Mouse (Mus musculus) heart, embryonic 10.5 days (tissue): ENCODE data around the gene Fgfr2. TPM values are rescaled to one million over a fixed set of nuclear protein-coding genes. Genes with fewer than 3 reads are reported as not detected.

Experiments used
- DNase-seq: peaks from one replicate; pipeline ENCODE4 v3.0.0-alpha.2; 2017; ENCODE audit warnings: low spot score
- H3K27ac ChIP-seq: fragments of 300-500 bp; sonication (generic); 2 replicates; pipeline ENCODE4 v1.5.1; 2016; ENCODE audit warnings: mild to moderate bottlenecking
- H3K27me3 ChIP-seq: fragments of 300-500 bp; sonication (generic); 2 replicates; pipeline ENCODE4 v1.6.1; 2016; ENCODE audit warnings: mild to moderate bottlenecking; ENCODE audit not compliant: poor library complexity, insufficient read depth, severe bottlenecking
- H3K36me3 ChIP-seq: fragments of 300-500 bp; sonication (generic); 2 replicates; pipeline ENCODE4 v1.6.1; 2016; ENCODE audit warnings: mild to moderate bottlenecking, moderate library complexity
- H3K4me1 ChIP-seq: fragments of 300-500 bp; sonication (generic); 2 replicates; pipeline ENCODE4 v1.6.1; 2016; ENCODE audit warnings: mild to moderate bottlenecking
- H3K4me3 ChIP-seq: fragments of 300-500 bp; sonication (generic); 2 replicates; pipeline ENCODE4 v1.5.1; 2016; ENCODE audit warnings: mild to moderate bottlenecking, moderate library complexity
- H3K9me3 ChIP-seq: fragments of 300-500 bp; sonication (generic); 2 replicates; pipeline ENCODE4 v1.6.1; 2016; ENCODE audit warnings: mild to moderate bottlenecking, moderate library complexity
- WGBS: fragments of 180-500 bp; shearing (Covaris S2); methylation state at CpG from one replicate; pipeline ENCODE4 v1.1.7; 2016; 5-methylcytosine and 5-hydroxymethylcytosine counted together
- polyA plus RNA-seq: library from polyadenylated mRNA; unstranded; fragments of >200 nt; fragmentation: Nextera tagmentation; extraction: Ambion mirVana; gene quantifications from 2 replicates; pipeline ENCODE4 v1.2.1, GENCODE M21; 2016

Fgfr2 gene
- polyA plus RNA-seq, 1 experiment from 2014 or later = 46.6 TPM

DNA sequence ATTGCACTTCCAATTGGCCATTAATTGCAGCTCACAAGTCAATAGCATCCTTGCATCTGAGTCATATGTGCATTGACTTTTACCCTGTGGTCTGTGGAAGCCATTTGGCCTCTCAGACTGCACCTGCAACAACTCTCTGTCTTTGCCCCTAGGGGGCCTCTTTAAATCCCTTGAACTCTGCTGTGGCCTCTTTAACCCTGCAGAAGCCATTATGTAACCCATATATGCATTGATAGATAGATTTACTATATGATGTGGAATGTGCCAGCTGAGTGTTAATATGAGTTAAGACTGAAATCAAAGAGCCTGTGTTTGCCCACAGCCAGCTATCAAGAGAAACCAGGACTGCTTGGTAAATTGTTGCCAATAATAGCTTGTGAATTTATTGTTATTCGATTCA is 924.3 kb downstream of the Fgfr2 start:
- Histone ChIP-seq H3K4me1 (peaks cover 2% of the 10 kb centered on the region; the same call in 1 of the 2 replicates), H3K9me3 (no peaks in the 10 kb centered on the region), H3K27me3 (peaks cover 10% of the 10 kb centered on the region; the same call in 1 of the 2 replicates), H3K4me3 (no peak overlapping the region), H3K36me3 (no peaks in the 10 kb centered on the region), H3K27ac (no peak overlapping the region)
- 88% methylated on average over 1 of the region's 1 CpGs for WGBS
- DNase-seq = no peak

DNA sequence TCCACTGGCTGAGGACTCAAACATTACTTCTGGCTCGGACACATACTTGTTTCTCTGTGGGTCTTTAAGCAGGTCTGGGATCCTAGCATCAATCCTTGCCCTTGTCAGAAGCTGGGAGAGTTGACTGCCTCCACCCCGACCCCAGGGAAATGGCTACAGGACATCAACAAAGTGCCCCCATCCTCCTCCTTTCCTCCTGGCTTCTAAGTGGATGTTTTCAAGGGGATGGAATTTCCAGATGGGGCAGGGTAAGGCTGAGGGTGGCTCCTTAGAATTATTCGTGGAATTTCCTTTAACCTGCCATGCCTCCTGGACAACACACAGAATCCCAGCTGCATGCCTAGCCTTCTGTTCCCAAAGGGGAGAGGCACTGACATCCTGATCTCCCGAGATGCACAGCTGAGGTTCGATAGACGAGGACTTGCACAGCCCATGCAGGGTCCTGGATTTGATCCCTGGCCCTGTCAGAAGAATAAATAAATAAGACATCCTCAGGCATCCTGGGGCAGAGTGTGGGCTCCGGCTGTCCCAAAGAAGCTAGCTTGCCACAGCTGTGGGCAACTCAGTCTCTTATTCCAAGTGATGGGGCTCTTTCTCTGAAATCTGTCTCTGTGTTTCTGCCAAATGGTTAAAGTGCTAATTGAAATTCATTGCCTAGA is 925.2 kb downstream of the Fgfr2 start:
- H3K4me1 ChIP-seq = peaks cover 2% of the 10 kb centered on the region; the same call in 1 of the 2 replicates
- no peak overlapping the region for H3K27ac ChIP-seq
- 36% methylated on average over 7 of the region's 7 CpGs for WGBS
- no peaks in the 10 kb centered on the region for H3K36me3 ChIP-seq
- no peak for DNase-seq
- H3K4me3 ChIP-seq = no peak overlapping the region
- no peaks in the 10 kb centered on the region for H3K9me3 ChIP-seq
- H3K27me3 ChIP-seq = peaks cover 10% of the 10 kb centered on the region; the same call in 1 of the 2 replicates

DNA sequence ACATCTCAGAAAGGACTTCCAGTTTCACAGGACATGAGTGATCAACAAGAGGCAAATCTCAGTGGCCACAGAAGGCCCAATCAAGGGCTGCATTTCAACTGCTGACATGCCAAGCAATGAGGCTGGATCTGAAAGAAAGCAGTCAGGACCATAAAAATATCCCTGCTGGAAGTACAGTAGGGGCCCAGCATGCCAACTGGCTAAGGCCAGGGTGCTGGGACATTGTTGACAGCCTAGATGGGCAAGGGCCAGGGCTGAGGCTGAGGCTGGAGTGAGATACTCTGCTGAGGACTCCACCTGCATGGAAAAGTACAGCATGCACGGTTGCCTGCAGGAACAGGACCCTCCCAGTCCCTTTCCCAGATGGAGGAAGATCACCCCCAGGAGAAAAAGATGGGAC is 926.6 kb downstream of the Fgfr2 start:
- H3K4me1 ChIP-seq = peaks cover 2% of the 10 kb centered on the region; the same call in 1 of the 2 replicates
- no peaks in the 10 kb centered on the region for H3K9me3 ChIP-seq
- no peak overlapping the region for H3K27ac ChIP-seq
- 0 out of 2 replicates have a peak, but pooled peaks cover 4% of the 10 kb centered on the region for H3K27me3 ChIP-seq
- no peak for DNase-seq
- 72% methylated on average over 1 of the region's 1 CpGs for WGBS
- no peak overlapping the region for H3K4me3 ChIP-seq
- no peaks in the 10 kb centered on the region for H3K36me3 ChIP-seq

DNA sequence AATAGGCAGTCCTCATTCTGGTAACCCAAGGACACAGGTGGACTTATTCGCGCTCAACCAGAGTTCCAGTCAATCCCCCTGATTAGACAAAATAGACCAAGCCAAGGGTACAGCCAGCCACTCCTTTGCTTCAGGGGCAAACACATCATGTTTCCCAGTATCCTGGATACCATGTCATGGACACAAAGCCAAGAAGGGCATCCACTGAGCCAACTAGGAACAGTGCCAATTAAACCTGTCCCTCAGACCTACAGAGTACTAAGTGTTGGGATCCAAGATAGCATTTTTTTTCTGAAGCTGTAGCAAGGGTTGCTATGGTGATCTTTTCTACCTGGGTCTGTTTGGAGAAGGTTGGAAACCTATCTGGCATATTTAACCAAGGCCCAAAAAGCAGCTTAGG is 929.5 kb downstream of the Fgfr2 start:
- Histone ChIP-seq H3K4me3 (no peak overlapping the region), H3K9me3 (no peaks in the 10 kb centered on the region), H3K36me3 (no peaks in the 10 kb centered on the region), H3K27me3 (no peaks in the 10 kb centered on the region), H3K4me1 (peaks cover 2% of the 10 kb centered on the region; the same call in 1 of the 2 replicates), H3K27ac (no peak overlapping the region)
- no peak for DNase-seq
- 93% methylated on average over 2 of the region's 2 CpGs for WGBS

DNA sequence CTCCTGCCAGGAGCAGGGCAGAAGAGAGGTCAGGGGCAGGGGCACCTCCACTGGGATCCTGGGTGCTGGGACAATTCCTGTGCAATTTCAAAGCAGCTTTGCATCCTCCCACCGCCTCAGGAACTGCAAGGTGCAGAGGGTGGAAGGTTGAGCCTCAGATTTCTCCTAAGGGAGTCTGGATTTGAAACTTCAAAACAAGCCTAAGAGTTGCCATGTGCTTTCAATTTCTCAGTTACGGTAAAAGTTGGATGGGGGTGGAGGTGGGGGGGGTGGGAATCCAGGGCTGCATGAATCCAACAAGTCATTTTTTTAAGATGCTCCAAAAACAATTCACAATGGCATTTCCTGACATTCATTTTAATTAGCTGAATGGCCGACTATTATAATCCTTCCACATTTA is 935.7 kb downstream of the Fgfr2 start:
- 63% methylated on average over 3 of the region's 3 CpGs for WGBS
- Histone ChIP-seq H3K9me3 (no peaks in the 10 kb centered on the region), H3K4me1 (no peaks in the 10 kb centered on the region), H3K27me3 (peaks cover 4% of the 10 kb centered on the region), H3K4me3 (no peak overlapping the region), H3K36me3 (no peaks in the 10 kb centered on the region), H3K27ac (no peak overlapping the region)
- DNase-seq = no peak

DNA sequence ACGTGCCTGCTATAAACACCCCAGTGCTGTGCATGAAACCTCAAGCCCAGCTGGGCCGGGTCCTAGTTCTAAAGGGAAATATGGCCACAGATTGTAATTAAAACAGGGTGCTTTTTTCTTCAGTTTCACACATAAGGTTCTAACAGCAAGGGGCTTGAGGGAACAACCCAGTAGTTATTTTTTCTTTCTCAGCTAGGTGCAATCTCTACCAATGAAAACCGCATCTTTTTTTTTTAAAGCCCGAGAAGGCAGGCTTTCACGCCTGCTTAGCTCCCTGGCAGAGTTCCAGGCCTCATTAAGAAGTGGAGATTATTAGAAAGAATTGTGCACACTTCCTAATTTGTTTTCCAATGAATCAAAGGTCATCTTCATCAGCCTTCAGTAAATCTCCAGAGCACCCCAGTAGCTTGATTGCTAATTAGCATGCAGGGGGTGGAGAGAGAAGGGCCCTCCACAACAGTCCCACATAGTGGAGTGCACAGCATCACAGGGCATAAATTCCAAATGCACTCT is 939.2 kb downstream of the Fgfr2 start:
- no peak overlapping the region for H3K4me3 ChIP-seq
- WGBS = 70% methylated on average over 5 of the region's 5 CpGs
- H3K4me1 ChIP-seq = no peaks in the 10 kb centered on the region
- H3K36me3 ChIP-seq = no peaks in the 10 kb centered on the region
- peaks cover 4% of the 10 kb centered on the region for H3K27me3 ChIP-seq
- no peaks in the 10 kb centered on the region for H3K9me3 ChIP-seq
- no peak overlapping the region for H3K27ac ChIP-seq
- DNase-seq = no peak

DNA sequence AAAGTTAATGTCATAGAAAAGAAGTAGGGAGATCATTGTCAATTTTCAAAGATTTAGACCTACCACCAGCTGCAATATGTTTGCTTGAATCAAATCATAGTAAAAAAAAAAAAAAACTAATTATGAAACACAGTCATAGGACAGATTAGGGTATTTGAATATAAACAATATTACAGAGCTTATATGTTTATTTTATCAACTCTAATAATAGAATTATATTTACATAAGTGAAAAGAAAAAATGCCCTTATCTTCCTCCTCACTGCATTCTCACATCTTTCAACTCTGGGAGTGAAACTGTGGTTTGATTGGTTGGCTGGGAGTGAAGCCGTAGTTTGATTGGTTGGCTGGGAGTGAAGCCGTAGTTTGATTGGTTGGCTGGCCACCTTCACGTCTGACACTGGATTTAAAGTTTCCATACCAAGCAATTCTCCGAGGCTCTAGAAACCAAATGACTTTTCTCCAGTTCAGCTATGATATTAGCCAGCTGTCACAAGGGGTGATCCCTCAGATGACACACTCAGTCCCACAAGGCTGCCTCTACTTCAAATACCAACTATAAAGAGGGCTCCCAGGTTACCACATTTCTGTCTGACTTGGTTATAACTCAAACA is 941.5 kb downstream of the Fgfr2 start:
- no peaks in the 10 kb centered on the region; the same call in 1 of the 2 replicates for H3K27me3 ChIP-seq
- WGBS = 90% methylated on average over 4 of the region's 4 CpGs
- no peak for DNase-seq
- H3K9me3 ChIP-seq = no peaks in the 10 kb centered on the region
- H3K27ac ChIP-seq = no peak overlapping the region
- no peaks in the 10 kb centered on the region for H3K36me3 ChIP-seq
- H3K4me1 ChIP-seq = no peaks in the 10 kb centered on the region
- no peak overlapping the region for H3K4me3 ChIP-seq

DNA sequence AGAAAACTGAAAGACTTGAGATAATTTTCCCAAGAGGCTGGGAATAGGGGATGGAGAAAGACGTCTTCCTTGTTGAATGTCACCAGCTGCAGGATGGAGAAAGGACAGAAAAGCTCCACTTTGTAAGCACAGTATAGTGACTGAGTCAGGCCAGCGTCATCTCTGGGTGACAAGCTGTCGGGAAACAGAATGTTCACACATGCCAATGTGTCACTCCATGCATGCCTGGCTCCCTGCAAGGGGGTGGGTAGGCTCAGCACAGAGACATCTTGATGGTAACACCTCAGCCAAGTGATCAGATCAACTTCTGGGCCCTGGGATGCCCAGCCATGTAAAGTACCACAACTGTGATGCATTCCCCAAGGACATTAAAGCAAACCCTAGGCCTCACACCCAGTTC is 942.1 kb downstream of the Fgfr2 start:
- WGBS = 58% methylated on average over 3 of the region's 3 CpGs
- no peaks in the 10 kb centered on the region for H3K4me1 ChIP-seq
- H3K4me3 ChIP-seq = no peak overlapping the region
- no peaks in the 10 kb centered on the region for H3K27me3 ChIP-seq
- no peaks in the 10 kb centered on the region for H3K36me3 ChIP-seq
- DNase-seq = no peak
- no peaks in the 10 kb centered on the region for H3K9me3 ChIP-seq
- no peak overlapping the region for H3K27ac ChIP-seq

DNA sequence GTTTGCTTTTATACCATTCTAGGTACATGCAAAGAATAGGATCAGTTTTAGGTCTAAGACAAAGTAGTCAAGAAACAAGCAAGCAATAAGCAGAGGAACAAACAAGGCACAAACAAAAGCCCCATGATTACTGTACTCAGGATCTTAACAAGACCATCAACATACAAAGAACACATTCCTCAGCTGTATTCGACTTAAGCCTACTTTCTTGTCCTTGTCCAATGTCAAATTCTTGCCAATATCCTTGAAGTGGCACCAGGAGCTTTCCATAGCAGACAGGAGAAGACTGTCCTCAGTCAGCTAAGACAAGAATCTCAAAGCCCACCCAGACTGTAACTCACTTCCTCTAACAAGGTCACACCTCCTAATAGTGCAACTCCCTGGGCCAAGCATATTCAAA is 944.1 kb downstream of the Fgfr2 start:
- H3K9me3 ChIP-seq = no peaks in the 10 kb centered on the region
- H3K27me3 ChIP-seq = no peaks in the 10 kb centered on the region
- no peaks in the 10 kb centered on the region for H3K4me1 ChIP-seq
- no peak for DNase-seq
- 46% methylated on average over 1 of the region's 1 CpGs for WGBS
- no peaks in the 10 kb centered on the region for H3K36me3 ChIP-seq
- H3K4me3 ChIP-seq = no peak overlapping the region
- no peak overlapping the region for H3K27ac ChIP-seq

DNA sequence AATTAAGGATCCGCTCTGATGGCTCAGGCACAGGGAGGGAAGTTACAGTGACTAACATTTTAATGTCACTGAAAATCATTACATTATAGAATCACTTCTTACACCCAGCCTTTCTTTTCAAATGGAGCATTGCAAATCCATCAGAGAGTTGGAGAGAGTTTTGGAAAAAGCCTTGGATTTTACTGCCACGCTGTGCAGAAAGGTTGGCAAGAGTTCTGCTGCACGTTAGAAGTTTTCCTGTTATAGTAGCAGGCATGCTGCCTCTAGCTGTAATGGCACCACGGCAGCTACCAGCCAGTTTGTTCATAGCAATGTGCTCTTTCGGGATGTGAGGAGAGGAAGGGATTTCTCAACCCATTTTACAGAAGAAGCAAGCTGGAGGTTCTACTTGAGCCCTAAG is 948.4 kb downstream of the Fgfr2 start:
- H3K27ac ChIP-seq = no peak overlapping the region
- WGBS = 75% methylated on average over 5 of the region's 5 CpGs
- no peak overlapping the region for H3K4me3 ChIP-seq
- no peak for DNase-seq
- H3K36me3 ChIP-seq = no peaks in the 10 kb centered on the region
- no peaks in the 10 kb centered on the region for H3K27me3 ChIP-seq
- no peaks in the 10 kb centered on the region; the same call in 1 of the 2 replicates for H3K9me3 ChIP-seq
- no peaks in the 10 kb centered on the region for H3K4me1 ChIP-seq

DNA sequence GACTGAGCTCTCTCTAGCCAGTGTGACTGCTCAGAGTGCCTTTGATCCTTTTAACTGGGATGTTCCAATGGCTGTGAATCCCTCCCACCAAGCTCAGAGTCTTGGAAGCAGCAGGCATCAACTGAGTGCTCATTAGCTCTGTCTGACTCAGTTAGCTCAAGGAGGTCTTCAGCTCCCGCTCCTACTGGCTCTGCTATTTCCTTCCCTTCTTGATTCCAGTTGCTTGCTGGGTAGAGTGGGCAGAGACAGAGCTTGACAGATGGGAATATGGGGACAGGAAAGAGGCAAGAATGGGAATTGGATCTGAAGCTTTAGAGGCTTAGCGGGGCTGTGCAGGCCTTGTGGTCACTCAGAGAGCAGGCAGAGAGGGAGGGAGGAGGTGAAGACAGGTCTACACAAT is 948.9 kb downstream of the Fgfr2 start:
- Histone ChIP-seq H3K27me3 (no peaks in the 10 kb centered on the region), H3K36me3 (no peaks in the 10 kb centered on the region), H3K4me3 (no peak overlapping the region), H3K4me1 (no peaks in the 10 kb centered on the region), H3K9me3 (no peaks in the 10 kb centered on the region; the same call in 1 of the 2 replicates), H3K27ac (no peak overlapping the region)
- no peak for DNase-seq
- WGBS = 57% methylated on average over 2 of the region's 2 CpGs

DNA sequence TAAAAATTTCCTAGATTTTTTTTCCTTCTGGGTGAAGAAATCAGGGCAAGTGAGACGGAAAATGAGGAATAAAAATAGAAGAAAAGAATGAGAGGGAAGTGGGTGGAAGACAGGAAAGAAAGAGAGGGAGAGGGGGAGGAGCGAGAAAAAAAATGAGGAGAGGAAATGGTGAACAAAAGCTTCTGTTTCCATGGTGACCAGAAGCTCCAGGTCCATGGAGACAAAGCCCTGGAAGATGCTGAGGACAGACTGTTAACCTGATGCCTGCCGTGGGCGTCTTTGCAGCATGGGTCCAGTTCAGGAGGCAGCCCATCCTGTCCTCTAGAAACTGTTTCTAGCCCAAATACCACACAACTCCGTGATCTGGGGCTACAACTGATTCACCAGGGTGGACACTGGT is 950.9 kb downstream of the Fgfr2 start:
- H3K36me3 ChIP-seq = no peaks in the 10 kb centered on the region
- H3K27ac ChIP-seq = no peak overlapping the region
- peaks cover 4% of the 10 kb centered on the region; the same call in 1 of the 2 replicates for H3K27me3 ChIP-seq
- no peaks in the 10 kb centered on the region; the same call in 1 of the 2 replicates for H3K9me3 ChIP-seq
- H3K4me3 ChIP-seq = no peak overlapping the region
- no peaks in the 10 kb centered on the region for H3K4me1 ChIP-seq
- no peak for DNase-seq
- WGBS = 75% methylated on average over 5 of the region's 5 CpGs

DNA sequence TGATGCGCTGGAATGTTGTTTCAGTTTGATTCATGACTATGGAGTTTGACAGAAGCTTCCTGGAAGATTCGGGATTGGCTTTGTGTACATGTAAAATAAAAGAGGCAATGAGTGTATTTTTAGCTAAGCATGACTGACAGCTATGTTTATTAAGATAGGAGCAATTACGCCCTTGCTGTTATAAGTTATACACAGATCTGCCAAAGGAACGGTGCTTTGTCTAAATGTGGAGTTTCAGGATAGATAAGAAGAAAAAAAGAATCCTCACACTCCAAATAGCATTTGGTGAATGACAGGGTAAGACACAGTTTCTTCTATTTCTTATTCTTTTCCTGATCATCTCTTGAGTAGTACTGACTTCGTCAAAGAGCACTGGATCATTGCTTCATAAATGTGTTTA is 951.4 kb downstream of the Fgfr2 start:
- no peak overlapping the region for H3K4me3 ChIP-seq
- H3K9me3 ChIP-seq = no peaks in the 10 kb centered on the region; the same call in 1 of the 2 replicates
- peaks cover 6% of the 10 kb centered on the region; the same call in 1 of the 2 replicates for H3K27me3 ChIP-seq
- WGBS = 78% methylated on average over 5 of the region's 5 CpGs
- H3K27ac ChIP-seq = no peak overlapping the region
- H3K36me3 ChIP-seq = no peaks in the 10 kb centered on the region
- DNase-seq = no peak
- H3K4me1 ChIP-seq = no peaks in the 10 kb centered on the region
